Mouse (Mus musculus): Measurements from ENCODE around the gene Rap1gds1. TPM values are rescaled to one million over a fixed set of nuclear protein-coding genes. Genes with fewer than 3 reads are reported as not detected.

Rap1gds1 gene
- total RNA-seq (2021), result 54.0 and 63.7 TPM in 2 replicates
- long read RNA-seq, experiment 1, transcript Rap1gds1-202 (15 exons, 3,669 nt), result major isoform, 28 of 59 reads
- long read RNA-seq, experiment 1, transcript Rap1gds1-201 (14 exons, 3,383 nt), result minor isoform, 12 of 59 reads
- long read RNA-seq, experiment 1, partial matches to known transcripts, result 7 of 59 reads
- long read RNA-seq, experiment 1, other reads (novel, unspliced or antisense), result 8 of 59 reads
- long read RNA-seq, experiment 2, transcript Rap1gds1-202 (15 exons, 3,669 nt), result major isoform, 14 of 24 reads
- long read RNA-seq, experiment 2, partial matches to known transcripts, result 0 of 24 reads
- long read RNA-seq, experiment 2, other reads (novel, unspliced or antisense), result 4 of 24 reads

DNA sequence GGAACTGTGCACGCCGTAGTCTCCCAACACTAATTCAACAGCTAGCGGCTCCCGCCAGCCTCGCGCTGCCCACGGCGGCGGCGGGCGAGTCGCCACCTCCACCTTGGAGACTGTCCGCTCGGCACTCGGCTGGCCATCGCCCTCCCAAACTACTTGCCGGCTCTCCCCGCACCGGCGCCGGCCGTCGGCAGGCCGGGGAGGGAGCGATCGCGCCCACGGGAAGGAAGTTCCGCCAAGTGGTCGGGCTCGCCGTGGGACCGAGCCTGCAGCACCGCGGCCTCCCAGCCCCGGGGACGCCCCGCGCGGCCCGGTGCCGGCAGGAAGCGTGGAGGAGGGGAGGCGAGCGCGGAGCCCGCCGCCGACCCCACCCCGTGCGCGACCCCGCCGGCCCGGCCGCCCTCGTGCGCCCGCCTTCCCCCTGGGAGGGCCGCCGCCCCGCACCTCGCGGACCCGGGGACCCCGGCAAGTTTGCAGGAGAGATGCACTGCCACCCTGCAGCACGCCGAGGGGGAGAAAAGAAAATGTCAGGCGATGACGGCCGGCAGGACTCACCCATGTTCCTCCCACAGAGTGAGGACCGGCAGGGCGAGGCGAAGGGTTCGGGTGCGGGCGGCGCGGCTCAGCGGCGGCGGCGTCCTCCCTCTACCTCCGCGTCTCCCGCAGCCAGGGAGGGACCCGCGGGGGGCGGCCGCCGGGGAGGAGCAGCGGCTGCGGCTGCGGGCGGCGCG, at the start of gene Rap1gds1:
Gene Rap1gds1 (minus strand): TSS at position 718 of the 728 bp plus-strand sequence.
- DNase-seq, result peak; percentile 80

DNA sequence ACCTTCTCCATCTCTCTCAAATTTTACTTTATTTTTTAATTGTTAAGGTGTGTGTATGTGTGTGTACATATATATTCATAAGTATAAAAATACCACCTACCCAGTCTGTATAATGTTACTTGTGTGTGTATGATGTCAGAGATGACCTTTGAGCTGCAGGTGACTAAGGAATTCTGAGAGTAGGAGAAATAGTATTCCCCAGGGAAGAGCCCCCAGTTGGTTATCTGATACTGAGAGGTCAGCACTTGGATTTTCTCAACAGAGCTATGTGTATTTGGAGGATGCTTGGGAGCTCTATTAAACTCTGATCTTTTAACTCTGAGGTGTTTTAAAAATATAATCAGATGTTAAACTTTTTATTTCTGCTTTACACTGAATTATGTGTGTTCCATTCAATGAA, 43.4 kb upstream of the Rap1gds1 start:
- DNase-seq, result no peak

DNA sequence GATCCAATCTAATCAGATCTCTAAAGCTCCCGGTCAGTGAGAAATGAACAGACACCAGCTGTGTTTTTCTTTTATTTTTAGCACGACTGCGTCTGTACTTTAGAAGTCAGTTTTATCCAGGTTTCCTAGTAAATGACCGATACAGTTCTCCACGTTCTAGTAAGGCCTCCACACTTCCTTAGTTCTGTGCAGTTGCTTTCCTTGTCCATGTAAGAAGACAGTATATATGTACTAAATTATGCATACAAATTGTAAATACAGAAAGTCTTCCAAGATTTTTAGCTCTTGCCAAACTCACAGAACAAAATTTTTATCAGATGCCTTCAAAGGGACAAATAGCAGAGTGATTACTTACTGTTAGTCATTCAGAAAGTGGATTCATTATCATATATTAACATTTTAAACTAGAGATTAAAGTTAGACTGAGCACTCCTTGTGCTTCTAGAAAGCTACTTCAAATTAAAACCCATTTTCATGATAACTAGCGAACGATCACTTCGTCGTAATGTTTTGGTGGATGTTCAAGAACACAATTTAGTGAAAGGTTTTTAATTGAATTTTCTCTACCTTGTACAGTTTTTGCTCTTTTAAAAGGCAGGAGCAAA, 41.8 kb upstream of the Rap1gds1 start:
- DNase-seq, result no peak

DNA sequence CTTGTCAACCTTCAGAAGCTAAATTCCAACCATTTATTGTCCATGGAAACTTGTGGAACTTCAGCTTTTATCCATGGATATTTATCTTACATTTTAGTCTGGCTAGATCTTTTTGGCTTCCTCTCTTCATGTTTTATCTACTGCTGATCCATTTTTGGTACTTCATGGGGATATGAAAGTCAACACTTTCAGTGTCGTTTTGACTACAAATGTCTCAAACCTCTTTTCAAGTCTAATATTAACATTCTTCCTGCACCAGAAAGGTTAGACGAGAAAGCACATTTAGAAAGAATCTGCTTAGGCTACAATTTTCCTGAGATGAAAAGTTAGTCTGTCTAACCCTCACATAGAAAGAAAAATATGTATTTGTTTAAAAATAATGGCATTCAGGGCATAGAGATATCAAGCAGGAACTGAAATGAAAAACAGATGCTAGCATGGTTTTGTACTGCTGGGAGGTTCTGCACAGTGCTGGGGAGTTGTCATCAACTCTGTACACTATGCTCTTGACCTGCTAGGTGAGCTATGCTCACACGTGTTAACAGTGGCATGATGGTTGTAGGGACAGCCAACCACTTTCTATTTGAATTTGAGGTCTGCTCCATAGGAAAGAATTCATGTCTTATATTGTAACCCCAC, 37.5 kb upstream of the Rap1gds1 start:
- no peak for DNase-seq

DNA sequence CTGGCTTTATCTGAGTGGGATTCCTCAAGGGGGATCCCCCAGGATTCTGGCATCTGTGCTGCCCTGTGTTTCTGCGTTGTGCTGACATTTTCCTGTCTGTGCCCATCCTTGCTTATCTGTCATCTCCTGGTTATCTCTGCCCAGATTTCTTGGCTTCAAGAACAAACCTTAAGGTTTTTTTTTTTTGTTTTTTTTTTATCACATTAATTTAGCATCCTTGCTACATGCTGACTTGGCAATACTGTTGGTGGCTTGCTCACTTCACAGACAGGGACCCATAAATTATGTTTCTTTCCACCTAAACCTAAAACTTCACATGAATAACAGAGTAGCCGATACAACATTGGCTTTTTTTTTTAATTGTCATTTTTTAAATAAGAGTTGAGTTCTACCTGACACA, 36.9 kb upstream of the Rap1gds1 start:
- DNase-seq, result no peak

DNA sequence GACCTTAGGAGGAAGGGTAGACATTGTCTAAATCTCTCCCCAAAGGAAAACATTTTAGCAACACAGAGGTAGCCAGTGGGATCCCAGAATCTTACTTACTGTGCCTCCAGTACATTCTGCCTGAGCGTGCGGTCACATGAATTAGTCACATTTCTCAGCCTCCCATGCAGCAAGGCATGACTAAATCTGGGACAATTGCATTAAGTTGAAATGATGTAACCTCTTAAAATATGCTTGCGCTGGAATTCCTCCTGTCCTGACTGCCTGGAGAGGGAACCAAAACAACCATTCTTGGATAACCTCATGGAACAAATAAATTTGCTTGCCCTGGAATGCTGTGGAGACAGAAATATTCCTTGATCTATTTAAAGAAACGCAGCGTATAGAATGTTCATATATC, 33.2 kb upstream of the Rap1gds1 start:
- DNase-seq, result no peak

DNA sequence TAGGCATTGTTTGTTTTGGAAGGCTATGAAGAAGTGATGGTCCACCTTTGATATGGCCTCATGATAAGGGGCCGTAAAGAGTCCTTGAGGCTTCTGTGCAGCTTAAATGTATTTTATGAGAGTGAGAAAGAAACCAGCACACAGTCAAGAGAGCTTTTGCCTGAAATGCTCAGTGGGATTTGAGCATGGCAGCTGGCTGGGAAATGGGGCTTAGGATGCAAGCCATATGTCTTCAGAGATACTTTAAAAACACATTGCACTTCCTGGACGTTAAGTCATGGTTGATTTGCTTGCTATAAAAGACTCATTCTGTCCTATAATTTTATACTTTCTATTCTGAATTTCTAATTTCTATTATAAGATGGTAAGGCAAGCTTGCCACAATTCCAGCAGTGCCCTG, 28.9 kb upstream of the Rap1gds1 start:
- DNase-seq, result no peak

DNA sequence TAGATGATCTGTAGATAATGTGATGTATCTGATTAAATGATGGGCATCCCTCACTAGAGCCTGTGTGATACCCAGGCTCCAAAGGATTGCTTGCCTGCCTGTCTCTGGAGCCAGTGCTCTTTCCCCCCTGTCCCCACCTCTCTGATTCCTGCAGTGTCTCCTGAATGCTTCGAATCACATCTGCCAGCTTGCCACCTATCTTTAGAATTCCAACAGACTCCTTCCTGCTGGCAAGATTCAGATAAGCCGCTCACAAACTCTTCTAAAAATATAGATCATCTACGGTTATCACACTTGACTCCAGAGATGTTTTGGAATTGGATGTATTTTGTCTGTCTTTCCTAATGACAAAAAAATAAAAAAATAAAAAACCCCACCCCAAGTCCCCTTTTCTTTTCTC, 28.3 kb upstream of the Rap1gds1 start:
- no peak for DNase-seq

DNA sequence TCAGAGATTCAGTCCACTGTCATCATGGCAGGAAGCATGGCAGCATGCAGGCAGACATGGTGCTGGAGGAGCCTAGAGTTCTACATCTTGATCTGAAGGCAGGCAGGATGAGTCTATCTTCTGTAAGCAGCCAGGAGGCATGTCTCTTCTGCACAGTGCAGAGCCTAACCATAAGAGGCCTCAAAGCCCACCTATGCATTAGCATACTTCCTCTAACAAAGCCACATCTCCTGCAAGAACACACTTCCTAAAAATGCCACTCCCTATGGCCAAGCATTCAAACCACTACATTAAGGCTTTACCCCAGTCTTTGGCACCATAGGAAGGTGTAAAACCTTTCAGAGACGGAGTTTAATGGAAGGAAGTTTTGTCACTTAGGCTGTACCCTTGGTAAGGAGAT, 26.9 kb upstream of the Rap1gds1 start:
- DNase-seq, result no peak

DNA sequence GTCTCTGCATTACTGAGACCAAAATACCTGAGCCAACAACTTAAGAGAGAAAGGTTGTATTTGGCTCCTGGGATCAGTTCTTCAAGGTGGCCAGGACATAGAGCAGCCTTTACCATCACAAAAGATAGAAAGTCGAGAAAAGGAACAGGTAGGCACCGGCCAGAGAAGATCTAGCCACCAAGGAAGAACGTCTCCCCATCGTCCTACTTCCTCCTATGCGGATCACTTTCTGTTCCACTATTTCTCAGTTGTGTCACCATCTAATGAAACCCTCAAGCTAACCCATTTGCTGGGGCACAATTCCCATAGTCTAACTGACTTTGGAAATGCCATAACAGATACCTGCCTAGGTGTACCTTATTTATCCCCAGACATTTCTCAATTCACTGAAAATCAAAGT, 24.3 kb upstream of the Rap1gds1 start:
- DNase-seq, result no peak

DNA sequence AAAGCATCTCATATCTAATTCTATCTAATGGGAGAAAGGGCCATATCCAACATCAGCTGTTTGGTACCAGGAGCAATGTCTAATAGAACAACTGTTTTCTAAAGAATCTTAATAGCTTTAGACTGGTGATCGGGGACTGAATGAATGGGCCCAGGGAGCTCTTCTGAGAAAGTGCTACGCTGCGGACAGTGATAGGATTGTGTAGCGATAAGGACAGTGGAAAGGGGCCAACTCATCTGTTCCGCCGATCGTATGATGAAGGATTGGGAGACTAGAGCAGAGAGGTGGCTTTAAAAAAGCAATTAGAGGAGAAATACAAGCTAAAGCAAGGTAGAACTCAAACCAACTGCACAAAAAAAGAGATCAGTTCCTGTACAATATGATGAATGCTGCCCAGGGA, 20.9 kb upstream of the Rap1gds1 start:
- DNase-seq, result no peak

DNA sequence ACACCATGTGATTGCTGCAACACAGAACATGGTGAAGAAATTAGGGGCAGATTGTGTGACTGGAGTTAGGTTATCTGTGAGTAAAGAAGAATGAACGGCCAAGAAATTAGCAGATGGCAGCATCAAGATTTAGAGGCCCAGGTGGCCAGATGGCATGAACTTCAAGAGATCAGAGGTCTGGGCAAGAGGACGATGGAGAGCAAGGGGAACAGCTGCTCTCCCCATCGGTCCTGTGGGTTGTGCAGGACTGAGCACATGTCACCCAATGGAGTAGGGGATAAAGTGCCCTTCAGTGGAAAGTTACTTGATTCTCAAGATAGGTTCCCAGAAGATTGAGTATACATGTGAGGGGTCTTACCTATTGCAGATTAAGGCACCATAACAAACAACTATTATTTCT, 13.5 kb upstream of the Rap1gds1 start:
- DNase-seq, result no peak

DNA sequence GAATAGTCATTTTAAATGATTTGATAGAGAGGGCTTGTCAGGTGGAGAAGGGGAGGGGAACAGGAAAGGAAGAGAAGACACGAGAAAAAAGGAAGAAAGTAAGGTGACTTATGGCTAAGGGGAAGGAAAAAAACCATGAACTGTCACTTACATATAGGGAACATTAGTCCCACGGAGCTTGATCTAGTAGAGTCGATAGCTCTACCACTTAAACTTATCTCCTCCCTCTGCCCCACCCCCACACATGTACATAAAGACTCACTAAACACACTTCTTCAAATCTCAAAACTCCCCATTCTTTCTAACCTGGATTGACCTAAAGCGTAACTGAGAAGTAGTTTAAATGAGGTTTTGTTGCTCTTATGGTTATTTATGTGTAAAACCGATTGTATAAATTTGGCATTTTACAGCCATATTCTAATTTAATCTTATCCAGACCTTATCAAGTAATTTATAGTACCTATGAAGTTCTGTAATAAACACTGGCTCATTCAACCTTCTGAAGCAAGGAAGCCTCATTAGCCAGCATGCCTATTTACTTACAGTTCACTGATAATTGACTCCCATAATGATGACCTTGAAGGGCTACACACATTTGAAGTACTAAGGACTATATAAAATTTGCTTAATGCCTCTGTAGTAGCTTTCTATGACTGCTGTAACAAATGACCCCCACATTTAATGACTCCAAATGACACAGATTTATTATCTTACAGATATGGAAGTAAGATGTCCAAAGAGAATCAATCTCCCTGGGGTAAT, 9.0 kb upstream of the Rap1gds1 start:
- no peak for DNase-seq

DNA sequence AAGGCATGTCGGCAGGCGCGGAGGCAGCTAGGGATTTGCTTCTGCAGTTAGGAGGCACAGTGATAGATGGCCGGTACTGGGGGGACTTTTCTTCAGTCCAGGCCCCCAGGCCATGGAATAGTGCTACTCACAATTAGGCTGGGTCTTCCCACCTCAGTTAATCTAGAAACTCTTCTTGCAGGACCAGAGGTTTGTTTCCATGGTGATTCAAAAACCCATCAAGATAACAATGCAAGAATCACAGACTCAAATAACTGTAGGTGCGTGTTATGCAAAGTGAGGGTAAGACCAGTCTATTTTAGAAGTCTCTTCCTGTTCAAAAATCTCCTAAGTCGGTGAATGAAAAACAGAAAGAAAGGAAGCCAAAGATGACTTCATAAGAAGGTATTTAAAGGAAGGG, 4.8 kb upstream of the Rap1gds1 start:
- DNase-seq, result no peak

DNA sequence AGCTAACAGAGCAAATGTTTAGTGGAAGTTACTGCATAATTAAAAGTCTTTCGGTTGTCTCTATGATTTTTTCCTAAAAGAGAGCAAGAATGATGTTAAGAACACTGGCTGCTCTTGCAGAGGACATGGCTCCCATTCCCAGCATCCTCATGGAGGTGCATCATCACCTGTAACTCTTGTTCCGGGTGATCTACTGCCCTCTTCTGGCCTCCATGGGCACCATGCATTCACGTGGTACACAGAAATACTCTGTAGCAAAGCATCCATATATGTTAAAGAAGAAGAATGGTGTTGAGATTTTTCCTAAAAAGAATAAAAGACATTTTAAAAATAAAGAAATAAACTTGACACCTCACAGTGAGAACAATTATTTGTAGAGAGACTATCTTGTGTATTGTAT, 3.0 kb upstream of the Rap1gds1 start:
- DNase-seq, result no peak

DNA sequence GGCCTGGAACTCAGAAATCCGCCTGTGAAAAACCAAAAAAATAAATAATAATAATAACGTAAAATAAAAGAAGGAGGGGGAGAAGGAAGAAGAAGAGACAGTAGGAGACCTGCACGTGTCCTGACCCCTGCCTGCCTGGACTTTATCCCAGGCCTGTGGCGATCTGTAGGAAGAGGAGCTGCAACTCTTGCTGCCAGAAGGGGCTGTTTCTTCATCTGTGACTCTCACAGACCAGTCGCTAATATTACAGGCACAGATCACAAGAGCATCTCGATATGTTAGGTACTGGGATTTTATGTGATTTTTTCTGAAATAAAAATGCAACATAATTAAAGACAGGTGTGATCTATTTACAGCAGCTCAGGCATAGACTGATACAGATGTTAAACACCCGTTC, 1.1 kb upstream of the Rap1gds1 start:
- no peak for DNase-seq

DNA sequence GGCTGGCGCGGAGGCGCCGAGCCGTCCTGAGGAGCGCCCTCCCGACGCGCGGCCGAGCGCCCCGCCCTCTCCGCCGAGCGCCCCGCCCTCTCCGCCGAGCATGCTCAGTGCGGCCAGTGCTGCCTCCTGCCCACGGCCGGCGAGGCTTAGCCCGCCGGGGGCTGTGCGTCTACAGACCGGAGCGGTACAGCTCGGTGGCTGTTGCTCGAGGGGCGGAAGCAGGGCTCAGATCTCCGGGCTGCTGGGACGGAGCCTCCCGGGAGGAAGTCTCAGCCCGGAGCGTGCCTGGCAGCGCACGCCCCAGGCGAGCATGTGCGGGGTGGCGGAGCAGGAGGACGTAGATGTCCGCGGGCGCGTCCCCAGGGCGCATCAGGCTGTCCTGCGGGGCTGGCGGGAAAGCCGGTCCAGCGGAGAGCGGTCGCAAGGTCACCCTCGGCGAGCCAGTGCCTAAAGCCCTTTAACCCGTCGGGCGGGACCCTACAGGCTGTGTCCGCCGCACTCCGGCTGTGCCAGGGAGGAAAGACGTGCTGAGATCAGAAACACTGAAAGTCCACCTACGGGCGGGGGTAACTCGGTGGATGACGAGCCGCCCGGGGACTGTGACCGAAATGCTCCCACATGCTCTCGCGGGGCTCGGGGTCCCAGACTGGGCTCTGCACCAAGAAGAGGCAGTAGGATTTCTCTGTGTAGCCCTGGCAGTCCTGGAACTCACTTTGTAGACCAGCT, 495 bp upstream of the Rap1gds1 start:
- peak; percentile 95 for DNase-seq

DNA sequence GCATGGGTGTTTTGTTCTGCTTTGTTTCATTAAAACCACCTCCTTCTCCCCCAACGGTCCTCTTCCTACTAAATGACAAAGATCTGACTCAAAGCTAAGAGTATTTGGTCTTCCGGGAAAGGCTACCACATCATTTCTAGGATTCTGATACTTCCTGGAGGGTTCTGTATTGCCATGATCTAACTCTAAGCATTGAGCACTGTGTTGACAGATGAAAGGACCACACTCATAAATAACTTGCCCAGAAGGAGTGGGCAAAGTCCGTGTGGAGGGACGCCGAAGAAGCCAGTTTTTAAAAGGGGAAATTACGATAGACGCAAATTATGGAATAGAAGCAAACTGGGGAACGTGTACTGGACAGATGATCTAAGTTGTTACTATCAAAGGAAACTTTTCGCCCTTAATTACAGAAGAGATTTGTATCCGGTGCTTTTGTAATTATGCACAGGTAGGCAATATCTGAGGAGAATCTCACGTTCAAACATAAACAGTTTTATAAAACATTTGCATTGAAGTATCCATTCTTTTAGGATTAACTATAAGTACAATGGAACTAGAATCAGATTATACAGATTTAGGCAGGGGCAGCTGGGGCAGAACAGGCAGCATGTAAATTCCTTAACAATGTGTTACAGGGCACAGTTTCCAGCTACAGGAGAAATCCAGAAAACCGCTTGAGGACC, 1.1 kb downstream of the Rap1gds1 start:
- no peak for DNase-seq

DNA sequence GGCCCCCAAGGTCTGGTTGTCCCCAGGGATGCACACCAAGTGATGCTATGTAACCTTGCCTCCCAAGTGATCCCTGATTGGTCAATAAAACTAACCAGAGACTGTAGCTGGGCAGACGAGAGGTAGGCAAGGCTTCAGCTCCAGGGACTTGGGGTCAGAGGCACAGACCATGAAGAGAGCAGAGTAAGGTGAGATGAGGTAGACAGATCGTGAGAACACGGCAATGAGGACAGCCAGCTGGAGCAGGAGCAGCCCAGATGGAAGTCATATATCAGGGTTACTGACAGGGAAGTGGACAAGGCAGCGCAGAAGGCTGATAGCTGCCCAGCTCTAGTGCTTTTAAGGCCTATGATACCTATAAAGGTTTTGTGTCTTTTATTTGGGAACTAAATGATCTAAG, 5.5 kb downstream of the Rap1gds1 start:
- DNase-seq, result no peak

DNA sequence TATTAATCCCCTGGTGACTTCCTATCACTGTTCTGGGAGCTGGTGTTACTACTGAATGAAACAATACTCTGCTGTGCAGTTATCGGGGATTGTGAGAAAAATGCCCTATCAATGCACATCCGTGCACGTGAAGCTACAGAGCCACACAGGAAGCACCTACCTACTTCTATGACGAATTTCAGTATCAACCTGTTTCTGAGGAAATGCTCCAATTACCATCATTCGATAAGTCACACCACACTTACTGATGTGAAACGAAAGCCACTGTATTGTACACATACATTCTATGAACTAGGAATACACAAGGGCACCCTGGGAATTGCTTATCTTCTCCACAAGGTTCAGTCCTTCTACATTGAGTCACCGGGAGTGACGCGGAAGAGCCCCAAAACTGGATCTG, 10.9 kb downstream of the Rap1gds1 start:
- no peak for DNase-seq

DNA sequence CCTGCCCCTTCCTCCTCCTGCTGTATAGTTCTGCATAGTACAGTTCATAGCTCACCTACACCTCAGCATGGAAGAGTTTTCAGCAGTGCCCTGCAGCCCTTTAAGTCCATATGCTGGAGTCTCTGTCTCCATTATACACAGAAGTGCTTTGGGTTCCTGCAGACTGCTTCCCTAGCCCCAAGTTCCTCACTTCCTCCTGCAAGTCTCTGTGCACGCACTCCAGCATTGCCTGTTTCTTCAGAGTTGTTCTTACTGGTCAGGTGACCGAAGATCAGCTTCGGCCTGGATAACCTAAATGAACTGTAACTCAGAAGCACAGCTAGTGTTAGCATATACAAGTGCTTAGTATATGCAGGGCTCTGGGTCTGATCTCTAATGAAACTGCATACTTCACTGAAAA, 12.9 kb downstream of the Rap1gds1 start:
- DNase-seq, result no peak

Measured in adrenal gland, postnatal 14 days (tissue).